Mouse (Mus musculus) heart, postnatal 10 days (tissue): ENCODE data around the gene She. TPM values are rescaled to one million over a fixed set of nuclear protein-coding genes. Genes with fewer than 3 reads are reported as not detected.

Experiments
- total RNA-seq, 2 experiments: library from RNA; stranded (reverse); gene quantifications; 2 replicates each; pipeline ENCODE4 v1.2.3; 2021

Gene She
- total RNA-seq, 2 experiments from 2014 or later = 24.8 to 25.3 TPM

Other genes with a start within 250 kb of the She start
- 10 to 100 TPM; 14.3 to 16.2 TPM for gene Adar, start 116.3 kb upstream of the She start, total RNA-seq
- gene Chrnb2, start 66.7 kb upstream of the She start, total RNA-seq = under 1 TPM; 0.12 to 0.22 TPM
- 10 to 100 TPM; 32.3 to 37.3 TPM for gene Ube2q1, start 57.8 kb upstream of the She start, total RNA-seq
- 1 to 10 TPM; 3.9 to 4.0 TPM for gene Il6ra, start 81.8 kb downstream of the She start, total RNA-seq
- 10 to 100 TPM; 56.2 to 58.1 TPM for gene Atp8b2, start 132.1 kb downstream of the She start, total RNA-seq
- gene Hax1, start 167.4 kb downstream of the She start, total RNA-seq = 10 to 100 TPM; 43.6 to 44.1 TPM
- gene 4933434E20Rik, start 220.3 kb downstream of the She start, total RNA-seq = 10 to 100 TPM; 56.2 to 63.2 TPM
- 100 to 1,000 TPM; 143 to 150 TPM for gene Ubap2l, start 221.3 kb downstream of the She start, total RNA-seq
- 100 to 1,000 TPM; 103 to 108 TPM for gene Tpm3, start 241.3 kb downstream of the She start, total RNA-seq